In genomic region chr12:37434466-37434865, GRCm38 (mm10) we compare ENCODE assay signal across 30 mouse cellular contexts.
"Had no signal": no experiment of that assay in that cellular context is flagged by ENCODE, and none has a peak within 500 bp of the region (broad histone marks: within the 10 kb centered on the region; RNA-seq: fewer than 3 reads in every experiment).

No protein-coding gene starts in this region.

- H3K4me2 ChIP-seq: limb, embryonic 12.5 days; limb, embryonic 13.5 days; limb, embryonic 15.5 days; liver, embryonic 11.5 days; liver, embryonic 12.5 days; liver, embryonic 13.5 days; liver, embryonic 15.5 days; lung, embryonic 15.5 days; midbrain, embryonic 11.5 days; midbrain, embryonic 12.5 days; midbrain, embryonic 13.5 days; midbrain, embryonic 15.5 days; neural tube, embryonic 12.5 days had no signal

- H3K9ac ChIP-seq: limb, embryonic 12.5 days; limb, embryonic 13.5 days; limb, embryonic 15.5 days; liver, embryonic 12.5 days; liver, embryonic 13.5 days; liver, embryonic 14.5 days; liver, embryonic 15.5 days; liver, postnatal 0 days; lung, embryonic 15.5 days; midbrain, embryonic 12.5 days; midbrain, embryonic 13.5 days; midbrain, embryonic 15.5 days; neural tube, embryonic 12.5 days had no signal

- DNase-seq: left cerebral cortex, postnatal 4 days; liver; liver, embryonic 13.5 days; liver, postnatal 0 days; lung, adult 18-20 months; lung, adult 2 months; lung, postnatal 14 days; lung, postnatal 36 days; midbrain, embryonic 14.5 days had no signal

- H3K27ac ChIP-seq: left cerebral cortex, adult 2 months; limb, embryonic 10.5 days; limb, embryonic 12.5 days; limb, embryonic 13.5 days; limb, embryonic 15.5 days; liver, embryonic 12.5 days; liver, embryonic 13.5 days; liver, embryonic 14.5 days; liver, embryonic 15.5 days; lung, embryonic 15.5 days; macrophage; midbrain, embryonic 10.5 days; midbrain, embryonic 12.5 days; midbrain, embryonic 13.5 days; midbrain, embryonic 15.5 days; neural tube, embryonic 12.5 days had no signal

- H3K9me3 ChIP-seq: limb, embryonic 10.5 days; limb, embryonic 12.5 days; limb, embryonic 13.5 days; limb, embryonic 15.5 days; liver, embryonic 12.5 days; liver, embryonic 13.5 days; liver, embryonic 15.5 days; lung, embryonic 15.5 days; megakaryocyte, embryonic 14.5 days; midbrain, embryonic 10.5 days; midbrain, embryonic 12.5 days; midbrain, embryonic 13.5 days; midbrain, embryonic 15.5 days; neural tube, embryonic 12.5 days had no signal

- H3K27me3 ChIP-seq: limb, embryonic 12.5 days; limb, embryonic 13.5 days; limb, embryonic 15.5 days; liver, embryonic 12.5 days; liver, embryonic 13.5 days; liver, embryonic 15.5 days; lung, embryonic 15.5 days; megakaryocyte, embryonic 14.5 days; midbrain, embryonic 12.5 days; midbrain, embryonic 13.5 days; midbrain, embryonic 15.5 days; neural tube, embryonic 12.5 days had no signal

- H3K4me1 ChIP-seq: limb, embryonic 10.5 days; limb, embryonic 12.5 days; limb, embryonic 13.5 days; limb, embryonic 15.5 days; liver, embryonic 12.5 days; liver, embryonic 13.5 days; liver, embryonic 15.5 days; lung, embryonic 15.5 days; megakaryocyte, embryonic 14.5 days; midbrain, embryonic 10.5 days; midbrain, embryonic 12.5 days; midbrain, embryonic 13.5 days; midbrain, embryonic 15.5 days; neural tube, embryonic 12.5 days had no signal

- ATAC-seq: liver, embryonic 12.5 days; liver, postnatal 0 days; lung, postnatal 0 days; midbrain, embryonic 13.5 days; midbrain, embryonic 15.5 days; midbrain, embryonic 16.5 days had no signal

- H3K4me3 ChIP-seq: left cerebral cortex, adult 2 months; limb, embryonic 10.5 days; limb, embryonic 12.5 days; limb, embryonic 13.5 days; limb, embryonic 15.5 days; liver, embryonic 12.5 days; liver, embryonic 13.5 days; liver, embryonic 15.5 days; lung, embryonic 15.5 days; megakaryocyte, embryonic 14.5 days; midbrain, embryonic 10.5 days; midbrain, embryonic 12.5 days; midbrain, embryonic 13.5 days; midbrain, embryonic 15.5 days; myocyte; neural tube, embryonic 12.5 days had no signal

- H3K36me3 ChIP-seq: limb, embryonic 10.5 days; limb, embryonic 12.5 days; limb, embryonic 13.5 days; limb, embryonic 15.5 days; liver, embryonic 12.5 days; liver, embryonic 13.5 days; liver, embryonic 15.5 days; lung, embryonic 15.5 days; midbrain, embryonic 10.5 days; midbrain, embryonic 12.5 days; midbrain, embryonic 13.5 days; midbrain, embryonic 15.5 days; neural tube, embryonic 12.5 days had no signal
